Mouse (Mus musculus): Measurements from ENCODE around the gene Ahnak. TPM values are rescaled to one million over a fixed set of nuclear protein-coding genes. Genes with fewer than 3 reads are reported as not detected.

The Ahnak gene
- total and polyA plus RNA-seq, 3 experiments = 1.2 to 2.2 TPM; not detected in 1

DNA sequence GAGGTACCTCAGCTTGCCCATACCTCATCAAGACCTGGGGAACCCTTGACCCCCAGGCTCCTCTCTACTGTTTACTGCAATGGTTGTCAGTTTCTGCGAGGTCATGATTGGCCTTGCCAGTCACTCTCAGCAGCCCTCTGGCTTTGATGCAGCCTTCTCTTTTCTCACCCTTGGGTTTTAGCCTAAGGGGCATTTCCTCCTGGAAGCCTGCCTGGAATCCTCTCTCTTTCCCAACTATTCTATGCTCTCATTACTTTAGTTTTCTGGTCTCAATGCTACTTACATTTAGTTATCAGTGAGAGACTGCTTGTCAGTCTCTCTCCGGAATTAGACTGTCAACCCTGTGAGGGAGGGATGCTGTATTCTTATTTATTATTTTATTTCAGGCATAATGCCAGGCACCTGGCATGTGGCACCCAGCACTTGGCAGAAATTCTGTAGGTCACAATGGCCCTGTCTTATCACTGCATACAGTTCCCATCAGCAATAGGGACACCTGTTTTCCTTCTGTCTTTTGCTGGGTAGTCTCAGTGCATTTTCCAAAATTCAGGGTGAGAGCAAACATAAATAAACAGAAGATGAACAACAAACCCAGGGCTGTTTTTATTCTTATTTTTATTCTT is 40.7 kb downstream of the Ahnak start:
- no peak for DNase-seq (ENCODE audit: low read depth, low spot score)
- TF ChIP-seq HCFC1 (IDR thresholded peaks at IDR 0.05; ENCODE audit: low read depth, low read length) = no peak
- TF ChIP-seq MAX (IDR thresholded peaks at IDR 0.05; ENCODE audit: low read length) = no peak
- TF ChIP-seq BHLHE40 (IDR thresholded peaks at IDR 0.05; ENCODE audit: borderline replicate concordance, low read depth, low read length) = no peak
- TF ChIP-seq NELFE (IDR thresholded peaks at IDR 0.05; ENCODE audit: low read depth, low read length) = no peak
- TF ChIP-seq MYB (IDR thresholded peaks at IDR 0.05; ENCODE audit: low read depth, low read length) = no peak
- TF ChIP-seq USF1 (IDR thresholded peaks at IDR 0.05; ENCODE audit: low read depth, low read length) = no peak
- TF ChIP-seq POLR2AphosphoS2 (IDR thresholded peaks at IDR 0.05; ENCODE audit: low read length) = no peak
- no peak for TF ChIP-seq CHD1 (IDR thresholded peaks at IDR 0.05; ENCODE audit: low read depth, low read length)
- no peak for TF ChIP-seq TCF12 (IDR thresholded peaks at IDR 0.05; ENCODE audit: low read depth, low read length)
- TF ChIP-seq CTCF (IDR thresholded peaks at IDR 0.05 in 2 of 3, conservative IDR thresholded peaks at IDR 0.05 in 1 of 3; ENCODE audit: control insufficient read depth in 1 of 3, insufficient read depth in 1 of 3, low read depth in 2 of 3, low read length in 3 of 3, poor library complexity in 1 of 3, severe bottlenecking in 1 of 3) = no peak
- no peak for TF ChIP-seq CHD2 (IDR thresholded peaks at IDR 0.05; ENCODE audit: low read length)
- no peak for TF ChIP-seq ZC3H11A (IDR thresholded peaks at IDR 0.05; ENCODE audit: low read depth, low read length)
- no peak for TF ChIP-seq GABPA (IDR thresholded peaks at IDR 0.05; ENCODE audit: low read depth, low read length)
- peaks cover 0 to 22% of the 10 kb centered on the region in 2 experiments; a peak in 2 of 4 replicates for H3K36me3 ChIP-seq (ENCODE audit: control insufficient read depth in 1 of 2, insufficient read depth in 2 of 2, low read length in 2 of 2)

DNA sequence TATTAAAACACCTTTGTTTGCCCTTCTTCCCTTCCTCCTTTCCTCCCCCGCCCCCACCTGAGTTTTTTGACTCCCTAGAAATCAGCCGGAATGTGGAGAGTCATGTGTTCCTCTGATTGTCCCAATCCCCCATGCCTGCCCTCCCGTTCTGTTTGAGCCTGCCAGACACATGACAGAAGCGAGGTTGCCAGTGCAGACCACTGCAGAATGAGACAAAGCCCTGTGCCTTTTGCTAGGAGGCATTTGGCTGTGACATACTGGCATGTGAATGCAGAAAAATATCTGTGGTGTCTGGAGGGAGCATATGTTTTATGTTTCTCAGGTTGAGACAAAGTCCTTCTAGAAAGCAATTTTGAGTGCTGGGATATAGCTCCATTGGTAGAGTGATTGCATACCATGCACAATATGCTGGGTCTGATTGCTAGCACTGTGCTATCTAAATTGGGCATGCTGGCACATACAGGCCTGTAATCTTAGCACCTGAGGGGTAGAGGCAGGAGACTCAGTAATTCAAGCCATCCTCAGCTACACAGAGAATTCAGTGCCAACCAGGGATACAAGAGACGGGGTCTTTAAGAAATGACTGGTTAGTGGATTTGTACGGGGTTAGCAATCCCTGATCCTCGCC is 43.5 kb downstream of the Ahnak start:
- H3K27ac ChIP-seq (ENCODE audit: control insufficient read depth, low read depth, low read length) = no peak overlapping the region
- H3K36me3 ChIP-seq (ENCODE audit: control insufficient read depth in 1 of 2, insufficient read depth in 2 of 2, low read length in 2 of 2) = peaks cover 0 to 18% of the 10 kb centered on the region in 2 experiments; a peak in 2 of 4 replicates
- no peak overlapping the region for H3K9ac ChIP-seq (ENCODE audit: control insufficient read depth, low read depth, low read length, poor library complexity, severe bottlenecking)
- no peaks in the 10 kb centered on the region for H3K27me3 ChIP-seq (ENCODE audit: control insufficient read depth in 1 of 2, insufficient read depth in 2 of 2, low read length in 2 of 2)
- H3K4me3 ChIP-seq (ENCODE audit: control insufficient read depth in 1 of 2, insufficient read depth in 1 of 2, low read depth in 2 of 2, low read length in 2 of 2) = no peak overlapping the region
- no peak for DNase-seq (ENCODE audit: low read depth, low spot score)
- TF ChIP-seq SMC3 (IDR thresholded peaks at IDR 0.05; ENCODE audit: low read depth, low read length) (no peak), NELFE (IDR thresholded peaks at IDR 0.05; ENCODE audit: low read depth, low read length) (no peak), TCF12 (IDR thresholded peaks at IDR 0.05; ENCODE audit: low read depth, low read length) (no peak), TAL1 (IDR thresholded peaks at IDR 0.05; ENCODE audit: low read length) (no peak)
- H3K79me2 ChIP-seq (ENCODE audit: control insufficient read depth, insufficient read depth, low read length, poor library complexity) = no peaks in the 10 kb centered on the region
- no peaks in the 10 kb centered on the region for H3K9me3 ChIP-seq (replicated peaks; ENCODE audit: insufficient read depth, low read length)
- H3K4me1 ChIP-seq (ENCODE audit: control insufficient read depth in 1 of 2, insufficient read depth in 2 of 2, low read length in 2 of 2) = peaks cover 13 to 26% of the 10 kb centered on the region in 2 experiments

More for the DNA sequence above, 40.7 kb downstream of the Ahnak start:
- no peak overlapping the region for H3K4me3 ChIP-seq (ENCODE audit: control insufficient read depth in 1 of 2, insufficient read depth in 1 of 2, low read depth in 2 of 2, low read length in 2 of 2)
- peaks cover 13 to 38% of the 10 kb centered on the region in 2 experiments for H3K4me1 ChIP-seq (ENCODE audit: control insufficient read depth in 1 of 2, insufficient read depth in 2 of 2, low read length in 2 of 2)
- H3K27ac ChIP-seq (ENCODE audit: control insufficient read depth, low read depth, low read length) = no peak overlapping the region
- no peaks in the 10 kb centered on the region for H3K9me3 ChIP-seq (replicated peaks; ENCODE audit: insufficient read depth, low read length)
- H3K27me3 ChIP-seq (ENCODE audit: control insufficient read depth in 1 of 2, insufficient read depth in 2 of 2, low read length in 2 of 2) = no peaks in the 10 kb centered on the region
- no peak overlapping the region for H3K9ac ChIP-seq (ENCODE audit: control insufficient read depth, low read depth, low read length, poor library complexity, severe bottlenecking)
- no peaks in the 10 kb centered on the region for H3K79me2 ChIP-seq (ENCODE audit: control insufficient read depth, insufficient read depth, low read length, poor library complexity)

Data from MEL (cell line).